Mouse (Mus musculus) olfactory bulb, adult 2 months (tissue): Measurements from ENCODE around the gene Plekhb1. TPM values are rescaled to one million over a fixed set of nuclear protein-coding genes. Genes with fewer than 3 reads are reported as not detected.

Source experiments
- H3K27ac ChIP-seq: fragments of 200-500 bp; 2 replicates; pipeline ENCODE4 v1.5.1; 2012; ENCODE audit warnings: low read depth, low read length; ENCODE audit not compliant: insufficient read depth
- H3K4me1 ChIP-seq: fragments of 200-500 bp; 2 replicates; pipeline ENCODE4 v1.6.1; 2012; ENCODE audit warnings: low read length; ENCODE audit not compliant: control insufficient read depth, insufficient read depth
- H3K4me3 ChIP-seq: fragments of 200-500 bp; 2 replicates; pipeline ENCODE4 v1.5.1; 2012; ENCODE audit warnings: mild to moderate bottlenecking, low read depth, low read length, moderate library complexity; ENCODE audit not compliant: insufficient read depth
- CTCF ChIP-seq: fragments of 200-500 bp; IDR thresholded peaks from 2 replicates; pipeline ENCODE4 v1.5.1; 2012; ENCODE audit warnings: low read depth, mild to moderate bottlenecking, low read length, moderate library complexity; ENCODE audit not compliant: insufficient read depth
- POLR2A ChIP-seq: fragments of 200-500 bp; IDR thresholded peaks from 2 replicates; pipeline ENCODE4 v1.6.1; 2012; ENCODE audit warnings: mild to moderate bottlenecking, low read depth, low read length, moderate library complexity; ENCODE audit not compliant: insufficient read depth
- WGBS: fragments of 180-500 bp; shearing (Covaris S2); methylation state at CpG from one replicate; pipeline ENCODE4 v1.1.7; 2018; 5-methylcytosine and 5-hydroxymethylcytosine counted together
- polyA plus RNA-seq: library from polyadenylated mRNA; stranded (reverse); fragments of >200 nt; gene quantifications from 2 replicates; pipeline ENCODE4 v1.2.4, GENCODE M21; 2012; ENCODE audit warnings: low replicate concordance; ENCODE audit not compliant: missing spikeins, insufficient read depth, insufficient read length

The Plekhb1 gene
- polyA plus RNA-seq, 1 experiment, result not detected

- TF ChIP-seq POLR2A (no peak), CTCF (no peak)
- Histone ChIP-seq H3K4me1 (no peaks in the 10 kb centered on the region), H3K27ac (no peak overlapping the region), H3K4me3 (no peak overlapping the region)
- WGBS, result 42% methylated on average over 3 of the region's 3 CpGs
Measured at GRCm38 (mm10) chr7:100645147-100645546, 17.1 kb downstream of the Plekhb1 start.

GRCm38 (mm10) chr7:100642413-100642812 lies 19.8 kb downstream of the Plekhb1 start:
- H3K4me1 ChIP-seq, result no peaks in the 10 kb centered on the region
- no peak overlapping the region for H3K27ac ChIP-seq
- H3K4me3 ChIP-seq, result no peak overlapping the region
- WGBS, result 91% methylated on average over 4 of the region's 4 CpGs
- no peak for TF ChIP-seq CTCF
- no peak for TF ChIP-seq POLR2A

DNA sequence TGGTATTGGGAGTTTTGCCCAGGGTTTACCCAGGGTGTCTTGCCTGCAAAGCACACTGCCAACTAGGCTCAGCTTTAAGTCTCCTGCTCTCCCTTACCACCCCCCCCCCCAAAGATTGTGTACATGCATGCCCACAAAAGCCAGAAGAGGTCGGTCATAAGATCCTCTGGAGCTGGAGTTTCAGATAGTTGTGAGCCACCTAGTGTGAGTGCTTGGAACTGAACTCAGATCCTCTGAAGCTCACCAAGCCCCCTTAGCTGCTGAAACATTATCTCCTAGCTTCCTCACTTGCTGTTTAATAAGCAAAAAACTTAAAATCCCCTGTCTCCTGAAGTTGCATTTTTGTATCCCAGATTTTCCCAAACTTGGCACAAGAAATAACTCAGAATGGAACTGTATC lies 24.6 kb downstream of the Plekhb1 start:
- H3K4me3 ChIP-seq, result no peak overlapping the region
- H3K27ac ChIP-seq, result no peak overlapping the region
- 16% methylated on average over 1 of the region's 1 CpGs for WGBS
- H3K4me1 ChIP-seq, result no peaks in the 10 kb centered on the region
- no peak for TF ChIP-seq CTCF
- no peak for TF ChIP-seq POLR2A

DNA sequence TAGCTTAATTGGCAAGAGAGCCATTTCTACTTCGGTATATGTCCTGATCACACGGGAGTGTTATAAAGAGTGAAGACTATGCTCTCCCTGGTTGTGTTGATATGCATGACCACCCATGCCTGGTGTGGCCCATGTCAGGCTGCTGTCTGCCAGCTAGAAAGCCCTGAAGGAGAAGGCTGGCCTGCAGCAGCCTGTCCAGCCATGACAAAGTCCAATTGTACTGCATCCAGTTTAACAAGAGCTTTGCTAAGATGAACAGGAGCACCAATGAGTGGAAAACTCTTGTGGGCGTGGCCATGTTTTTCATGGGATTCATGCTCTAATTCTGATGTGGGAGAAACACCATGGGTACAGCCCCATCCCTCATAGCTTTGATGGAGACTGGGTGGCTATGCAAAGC lies 37.7 kb downstream of the Plekhb1 start:
- Histone ChIP-seq H3K4me1 (no peaks in the 10 kb centered on the region), H3K27ac (no peak overlapping the region), H3K4me3 (no peak overlapping the region)
- 80% methylated on average over 3 of the region's 3 CpGs for WGBS
- no peak for TF ChIP-seq POLR2A
- TF ChIP-seq CTCF, result no peak

DNA sequence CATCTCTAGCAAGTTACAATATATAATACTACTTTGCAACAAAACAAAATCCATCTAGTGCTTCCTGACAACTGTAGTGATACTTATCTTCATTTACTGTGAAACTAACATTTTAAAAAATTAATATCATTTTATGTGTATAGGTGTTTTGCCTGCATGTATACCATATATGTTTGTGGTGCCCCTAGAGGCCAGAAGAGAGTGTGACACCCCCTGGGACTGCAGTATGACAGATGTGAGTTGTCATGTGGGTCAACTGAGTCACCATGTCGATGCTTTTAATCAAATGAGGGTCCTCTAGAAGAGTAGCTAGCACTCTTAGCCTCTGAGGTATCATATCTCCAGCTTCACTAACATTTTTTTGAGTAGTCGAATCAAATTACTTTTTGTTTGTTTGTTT lies 39.9 kb downstream of the Plekhb1 start:
- no peak for TF ChIP-seq POLR2A
- no peak for TF ChIP-seq CTCF
- Histone ChIP-seq H3K27ac (no peak overlapping the region), H3K4me3 (no peak overlapping the region), H3K4me1 (no peaks in the 10 kb centered on the region)
- 91% methylated on average over 2 of the region's 2 CpGs for WGBS

GRCm38 (mm10) chr7:100616121-100616857 lies 45.9 kb downstream of the Plekhb1 start:
- TF ChIP-seq CTCF (no peak), POLR2A (no peak)

GRCm38 (mm10) chr7:100608910-100609309 lies 53.3 kb downstream of the Plekhb1 start:
- no peak overlapping the region for H3K27ac ChIP-seq

More at GRCm38 (mm10) chr7:100616121-100616857, 45.9 kb downstream of the Plekhb1 start:
- no peak overlapping the region for H3K4me3 ChIP-seq
- no peak overlapping the region for H3K27ac ChIP-seq
- 93% methylated on average over 4 of the region's 4 CpGs for WGBS
- H3K4me1 ChIP-seq, result no peaks in the 10 kb centered on the region

GRCm38 (mm10) chr7:100608130-100608741 lies 54.0 kb downstream of the Plekhb1 start, which contains the start of gene Mrpl48:
Gene Mrpl48, minus strand, starts transcription at chr7:100608301.
- Histone ChIP-seq H3K27ac (peak within 1 kb of the TSS; percentile 93), H3K4me3 (peak within 1 kb of the TSS; percentile 88), H3K4me1 (no peaks in the 10 kb centered on the region)
- TF ChIP-seq POLR2A, result no peak
- no peak for TF ChIP-seq CTCF
- under 1% methylated on average over 43 of the region's 43 CpGs for WGBS

More at GRCm38 (mm10) chr7:100608910-100609309, 53.3 kb downstream of the Plekhb1 start:
- Histone ChIP-seq H3K4me3 (no peak overlapping the region; the same call in 1 of the 2 replicates), H3K4me1 (no peaks in the 10 kb centered on the region)
- TF ChIP-seq CTCF (no peak), POLR2A (no peak)
- 21% methylated on average over 4 of the region's 4 CpGs for whole genome bisulfite sequencing

GRCm38 (mm10) chr7:100607214-100608129 lies 54.7 kb downstream of the Plekhb1 start, which contains the start of gene Rab6a:
Gene Rab6a, plus strand, starts transcription at chr7:100607410.
- under 1% methylated on average over 105 of the region's 105 CpGs for WGBS
- Histone ChIP-seq H3K27ac (peak within 1 kb of the TSS; percentile 93), H3K4me1 (no peaks in the 10 kb centered on the region), H3K4me3 (peak within 1 kb of the TSS; percentile 88)
- peak; percentile 88 for TF ChIP-seq POLR2A
- TF ChIP-seq CTCF, result no peak
